Mouse (Mus musculus): ENCODE data around the gene Slc35a2. TPM values are rescaled to one million over a fixed set of nuclear protein-coding genes. Genes with fewer than 3 reads are reported as not detected.
"Not testable (repeated sequence)": the region's sequence is repeated elsewhere in the genome, so short reads cannot be mapped to it uniquely, and the experiment has no call there.

Slc35a2 gene
- polyA plus RNA-seq, 1 experiment: 86.0 TPM

DNA sequence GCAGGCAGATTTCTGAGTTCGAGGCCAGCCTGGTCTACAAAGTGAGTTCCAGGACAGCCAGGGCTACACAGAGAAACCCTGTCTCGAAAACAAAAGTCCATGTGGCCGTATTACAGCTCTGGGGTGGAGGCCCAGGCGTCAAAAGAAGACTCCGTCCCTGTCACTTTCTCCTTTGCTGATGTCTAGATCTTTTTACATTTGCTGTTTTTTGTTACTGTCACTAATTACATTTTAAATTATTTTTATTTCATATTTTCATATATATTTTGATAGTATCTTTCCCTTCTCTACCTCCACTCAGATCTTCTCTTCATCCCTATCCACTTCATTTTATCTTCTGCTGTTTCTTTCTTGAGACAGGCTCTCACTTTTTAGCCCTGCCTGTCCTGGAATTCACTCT lies 23.9 kb downstream of the Slc35a2 start, which contains the start of gene Gm10491:
Gene Gm10491 (minus strand): TSS at position 101 of the 400 bp plus-strand sequence.
- no peak for DNase-seq (ENCODE audit: low read depth)

DNA sequence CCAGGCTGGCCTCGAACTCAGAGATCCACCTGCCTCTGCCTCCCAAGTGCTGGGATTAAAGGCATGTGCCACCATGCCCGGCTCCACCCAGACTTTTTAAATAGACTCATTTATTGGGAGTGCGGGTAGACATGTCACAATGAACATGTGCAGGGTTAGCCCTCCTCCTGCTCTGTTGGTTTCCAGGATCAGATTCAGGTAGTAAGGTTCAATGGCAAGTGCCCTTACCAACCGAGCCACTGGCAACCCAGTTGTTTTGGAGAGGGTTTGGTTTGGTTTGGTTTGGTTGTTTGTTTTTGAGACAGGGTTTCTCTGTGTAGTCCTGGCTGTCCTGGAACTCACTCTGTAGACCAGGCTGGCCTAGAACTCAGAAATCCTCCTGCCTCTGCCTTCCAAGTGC lies 25.4 kb downstream of the Slc35a2 start, which contains the start of gene Gm10490:
Gene Gm10490 (plus strand): TSS at position 301 of the 400 bp plus-strand sequence.
- DNase-seq (ENCODE audit: low read depth): not testable (repeated sequence)

DNA sequence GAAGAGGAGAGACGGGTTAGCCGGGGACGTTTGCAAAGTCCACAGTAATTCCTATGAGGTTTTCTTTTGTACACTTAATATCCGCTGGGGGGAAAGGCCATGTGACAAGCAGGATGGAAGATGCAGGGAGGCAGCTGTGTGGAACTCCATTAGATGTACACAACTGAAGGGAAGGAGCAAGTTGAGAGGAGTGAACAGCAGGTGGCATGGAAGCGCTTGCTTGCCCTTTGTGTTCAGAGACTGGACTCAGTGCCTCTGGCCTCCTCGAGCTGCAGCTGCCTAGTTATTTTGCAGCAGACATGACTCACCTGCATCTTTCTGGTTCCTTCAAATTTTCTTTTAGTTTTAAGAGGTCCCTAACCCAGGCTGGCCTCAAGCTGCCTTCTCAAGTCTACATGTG lies 26.6 kb downstream of the Slc35a2 start:
- DNase-seq (ENCODE audit: low read depth): no peak

DNA sequence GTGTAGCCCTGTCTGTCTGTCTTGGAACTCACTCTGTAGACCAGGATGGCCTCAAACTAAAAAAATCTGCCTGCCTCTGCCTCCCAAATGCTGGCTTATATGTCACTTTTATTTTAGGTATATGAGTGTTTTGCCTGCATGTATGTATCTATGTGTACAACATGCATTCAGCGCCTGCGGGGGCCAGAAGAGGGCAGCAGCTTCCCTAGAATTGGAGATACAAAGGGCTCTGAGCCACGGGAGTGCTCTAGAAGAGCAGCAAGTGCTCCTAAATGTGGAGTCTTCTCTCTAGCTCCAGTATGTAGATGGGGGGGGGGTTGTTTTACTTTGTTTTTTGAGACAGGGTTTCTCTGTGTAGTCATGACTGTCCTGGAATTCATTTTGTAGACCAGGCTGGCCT lies 31.8 kb downstream of the Slc35a2 start:
- DNase-seq (ENCODE audit: low read depth): not testable (repeated sequence)

DNA sequence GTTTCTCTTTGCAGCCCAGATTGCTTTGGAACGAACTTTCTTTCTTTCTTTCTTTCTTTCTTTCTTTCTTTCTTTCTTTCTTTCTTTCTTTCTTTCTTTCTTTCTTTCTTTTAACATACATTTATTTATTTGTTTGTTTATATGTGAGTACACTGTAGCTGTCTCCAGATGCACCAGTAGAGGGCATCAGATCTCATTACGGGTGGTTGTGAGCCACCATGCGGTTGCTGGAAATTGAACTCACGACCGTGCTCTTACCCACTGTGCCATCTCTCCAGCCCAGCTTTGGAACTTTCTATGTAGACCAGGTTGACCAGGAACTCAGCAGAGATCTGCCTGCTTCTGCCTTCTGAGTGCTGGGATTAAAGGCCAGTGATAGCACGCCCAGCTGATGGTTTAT lies 34.1 kb downstream of the Slc35a2 start:
- not testable (repeated sequence) for DNase-seq (ENCODE audit: low read depth)

DNA sequence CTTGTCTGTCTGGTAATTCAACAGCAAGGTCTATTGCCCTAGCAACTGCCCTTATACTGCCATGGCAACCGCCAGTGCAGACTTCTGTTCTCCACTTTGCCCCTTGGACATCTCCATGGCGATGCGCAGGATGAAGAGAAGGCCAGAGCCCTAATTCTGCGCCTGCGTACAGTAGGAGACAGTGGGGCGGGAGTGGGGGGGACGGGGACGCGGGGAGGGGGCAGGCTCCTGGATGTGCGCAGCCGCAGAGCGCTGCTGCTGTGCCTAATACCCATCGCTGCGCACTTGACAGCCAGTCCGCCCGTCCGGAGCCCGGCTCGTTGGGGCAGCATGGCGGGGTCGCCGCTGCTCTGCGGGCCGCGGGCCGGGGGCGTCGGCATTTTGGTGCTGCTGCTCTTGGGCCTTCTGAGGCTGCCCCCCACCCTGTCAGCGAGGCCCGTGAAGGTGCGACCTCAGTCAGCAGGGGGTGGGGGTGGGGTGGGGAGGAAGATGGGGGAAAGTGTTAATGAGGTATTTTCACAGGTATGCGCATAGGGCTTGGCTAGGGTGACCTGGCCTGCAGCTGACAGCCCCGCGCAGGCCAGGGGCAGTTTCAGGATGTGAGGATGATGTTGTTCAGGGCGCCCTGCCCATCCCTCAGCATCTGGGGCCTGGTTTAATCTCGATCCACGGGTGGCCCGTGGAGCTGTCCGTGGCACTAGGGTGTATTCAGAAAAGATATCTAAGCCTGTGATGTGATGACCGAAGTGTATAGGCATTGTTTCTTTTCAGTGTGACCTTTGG lies 36.0 kb downstream of the Slc35a2 start, which contains the start of gene Pcsk1n:
Gene Pcsk1n (plus strand): TSS at position 222 of the 783 bp plus-strand sequence.
- DNase-seq (ENCODE audit: low read depth): no peak

DNA sequence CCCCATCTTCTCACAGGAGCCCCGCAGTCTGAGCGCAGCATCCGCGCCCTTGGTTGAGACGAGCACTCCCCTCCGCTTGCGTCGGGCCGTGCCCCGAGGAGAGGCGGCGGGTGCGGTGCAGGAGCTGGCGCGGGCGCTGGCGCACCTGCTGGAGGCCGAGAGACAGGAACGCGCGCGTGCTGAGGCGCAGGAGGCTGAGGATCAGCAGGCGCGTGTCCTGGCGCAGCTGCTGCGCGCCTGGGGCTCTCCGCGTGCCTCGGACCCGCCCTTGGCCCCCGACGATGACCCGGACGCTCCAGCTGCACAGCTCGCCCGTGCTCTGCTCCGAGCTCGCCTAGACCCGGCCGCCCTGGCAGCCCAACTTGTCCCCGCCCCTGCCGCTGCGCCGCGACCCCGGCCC lies 38.2 kb downstream of the Slc35a2 start:
- DNase-seq (ENCODE audit: low read depth): no peak

DNA sequence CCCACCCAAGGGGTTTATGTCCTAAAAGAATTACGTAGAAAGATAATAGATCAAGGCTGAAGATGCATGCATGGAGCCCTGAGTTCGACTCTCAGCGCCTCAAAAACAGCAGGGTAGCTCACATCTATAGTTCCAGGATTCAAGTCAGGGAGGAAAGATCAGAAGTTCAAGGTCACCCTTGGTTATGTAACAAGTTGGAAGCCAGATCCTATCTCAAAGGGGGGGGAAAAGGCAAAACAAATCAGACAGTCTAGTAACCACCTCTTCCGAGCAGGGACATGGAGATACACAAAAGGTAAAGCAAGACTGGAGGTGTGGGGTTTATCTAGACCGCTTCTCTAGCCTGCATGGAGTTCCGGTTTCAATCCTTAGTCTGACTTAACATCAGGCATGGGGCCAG lies 42.4 kb downstream of the Slc35a2 start:
- DNase-seq (ENCODE audit: low read depth): no peak

DNA sequence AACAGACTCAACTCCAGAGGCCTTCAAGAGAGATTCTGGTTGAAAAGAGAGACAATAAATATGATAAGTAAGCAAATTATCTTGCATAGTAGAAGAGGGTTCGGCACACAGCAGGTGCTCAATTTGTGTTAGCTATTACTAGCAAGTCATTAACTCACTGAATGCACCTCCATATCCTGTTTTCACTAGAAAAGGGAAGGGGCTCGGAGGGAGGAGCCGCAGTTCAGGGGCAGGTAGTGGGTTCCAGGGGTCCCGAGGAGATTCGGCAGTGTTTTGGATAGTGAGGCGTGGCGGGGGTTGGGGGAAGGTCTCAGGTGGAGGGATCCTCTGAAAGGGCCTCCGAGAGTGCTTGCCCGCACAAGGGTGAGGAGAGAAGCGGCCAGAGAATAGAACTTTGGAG lies 43.3 kb downstream of the Slc35a2 start:
- no peak for DNase-seq (ENCODE audit: low read depth)

DNA sequence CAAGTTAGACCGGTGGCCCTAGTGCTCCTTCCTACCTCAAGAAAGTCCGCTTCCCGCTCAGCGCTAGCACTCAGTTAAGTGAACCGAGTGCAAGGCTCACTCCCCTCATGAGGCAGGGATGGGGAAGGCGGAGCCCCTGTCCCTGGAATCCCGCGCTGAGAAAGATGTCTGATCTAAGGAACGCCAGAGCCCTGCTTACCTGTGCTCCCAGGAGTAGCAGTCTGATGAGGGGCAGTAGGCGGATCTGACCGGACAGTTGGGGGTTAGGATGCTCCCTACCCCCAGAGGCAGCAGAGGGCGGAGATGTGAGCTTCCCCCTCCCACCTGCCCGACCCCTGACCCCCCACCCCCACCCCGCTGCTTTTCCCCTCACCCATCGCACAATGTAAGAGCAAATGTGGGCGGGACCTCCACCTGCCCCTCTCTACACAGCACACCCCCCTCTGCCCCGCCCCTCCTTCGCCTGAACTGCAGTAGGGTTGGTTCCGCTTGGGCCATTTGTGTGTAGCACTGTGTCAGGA lies 44.5 kb downstream of the Slc35a2 start, which contains the start of gene Eras:
Gene Eras (minus strand): TSS at position 338 of the 521 bp plus-strand sequence.
- no peak for DNase-seq (ENCODE audit: low read depth)

DNA sequence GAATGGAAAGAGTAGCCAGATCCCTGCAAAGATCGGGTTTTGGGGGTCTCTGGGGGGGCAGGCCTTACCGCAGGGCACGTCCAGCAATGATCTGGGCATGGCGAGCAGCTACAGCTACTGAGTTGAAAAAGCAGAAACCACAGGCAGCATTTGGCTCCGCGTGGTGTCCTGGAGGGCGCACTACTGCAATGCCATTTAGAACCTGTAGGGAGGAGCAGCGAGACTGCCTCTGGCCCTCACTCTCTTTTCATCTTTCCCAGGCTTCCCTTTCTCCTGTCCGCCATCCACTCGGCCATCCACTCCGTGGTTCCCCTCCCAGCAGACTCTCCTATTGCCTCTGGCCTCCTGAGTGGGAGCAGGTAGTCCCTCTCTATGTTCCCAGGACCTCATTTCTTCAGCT lies 53.0 kb downstream of the Slc35a2 start:
- DNase-seq (ENCODE audit: low read depth): no peak

DNA sequence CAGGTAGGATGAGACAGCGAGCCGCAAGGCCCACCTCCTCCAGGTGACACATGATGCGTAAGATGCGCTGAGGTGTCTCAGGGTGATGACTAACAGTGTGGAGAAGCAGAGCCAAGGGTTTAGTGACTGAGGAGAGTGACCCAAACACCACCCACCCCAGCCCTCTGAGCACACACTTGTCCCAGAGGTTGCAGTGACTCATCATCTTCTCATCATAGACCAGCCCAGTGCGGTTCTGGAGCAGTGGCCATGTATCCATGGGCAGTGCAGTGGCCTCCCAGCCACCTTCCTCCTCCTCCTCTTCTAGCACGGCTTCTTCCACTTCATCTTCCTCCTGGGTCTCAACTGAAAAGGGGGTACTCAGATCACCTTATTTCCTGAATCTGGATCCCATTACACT lies 53.8 kb downstream of the Slc35a2 start:
- no peak for DNase-seq (ENCODE audit: low read depth)

Other genes with a start within 250 kb of the Slc35a2 start
- 4.7 and 13.6 TPM in 2 replicates for gene Syp, start 245.6 kb upstream of the Slc35a2 start, polyA plus RNA-seq (2012; rRNA removed)
- gene Prickle3, start 226.8 kb upstream of the Slc35a2 start, polyA plus RNA-seq (2012; rRNA removed): 21.3 and 23.1 TPM in 2 replicates
- 425 and 457 TPM in 2 replicates for gene Plp2, start 212.6 kb upstream of the Slc35a2 start, polyA plus RNA-seq (2012; rRNA removed)
- 3.6 and 5.5 TPM in 2 replicates for gene Magix, start 202.8 kb upstream of the Slc35a2 start, polyA plus RNA-seq (2012; rRNA removed)
- gene Gpkow, start 186.9 kb upstream of the Slc35a2 start, polyA plus RNA-seq (2012; rRNA removed): 10.3 and 10.4 TPM in 2 replicates
- gene Wdr45, start 169.7 kb upstream of the Slc35a2 start, polyA plus RNA-seq (2012; rRNA removed): 75.7 and 96.4 TPM in 2 replicates
- gene Gm45208, start 161.8 kb upstream of the Slc35a2 start, polyA plus RNA-seq (2012; rRNA removed): 0.32 TPM in 1 of 2 replicates, not detected in the other
- gene Praf2, start 155.6 kb upstream of the Slc35a2 start, polyA plus RNA-seq (2012; rRNA removed): 20.9 TPM in 2 replicates
- gene Ccdc120, start 133.1 kb upstream of the Slc35a2 start, polyA plus RNA-seq (2012; rRNA removed): 16.7 and 23.1 TPM in 2 replicates
- 38.8 and 54.6 TPM in 2 replicates for gene Tfe3, start 121.5 kb upstream of the Slc35a2 start, polyA plus RNA-seq (2012; rRNA removed)
- 29.8 and 32.7 TPM in 2 replicates for gene Gripap1, start 94.3 kb upstream of the Slc35a2 start, polyA plus RNA-seq (2012; rRNA removed)
- gene Kcnd1, start 61.7 kb upstream of the Slc35a2 start, polyA plus RNA-seq (2012; rRNA removed): 9.9 and 10.7 TPM in 2 replicates
- 24.3 and 44.1 TPM in 2 replicates for gene Otud5, start 42.7 kb upstream of the Slc35a2 start, polyA plus RNA-seq (2012; rRNA removed)
- 18.2 and 21.4 TPM in 2 replicates for gene Pim2, start 5.8 kb upstream of the Slc35a2 start, polyA plus RNA-seq (2012; rRNA removed)
- 49.8 and 52.7 TPM in 2 replicates for gene Pqbp1, start 15.2 kb downstream of the Slc35a2 start, polyA plus RNA-seq (2012; rRNA removed)
- gene Timm17b, start 15.3 kb downstream of the Slc35a2 start, polyA plus RNA-seq (2012; rRNA removed): 32.4 and 38.3 TPM in 2 replicates
- gene Gm10491, start 23.8 kb downstream of the Slc35a2 start, polyA plus RNA-seq (2012; rRNA removed): not detected in 2 replicates
- gene Gm10490, start 25.5 kb downstream of the Slc35a2 start, polyA plus RNA-seq (2012; rRNA removed): not detected in 2 replicates
- 0.97 and 1.3 TPM in 2 replicates for gene Pcsk1n, start 35.8 kb downstream of the Slc35a2 start, polyA plus RNA-seq (2012; rRNA removed)
- gene Eras, start 44.6 kb downstream of the Slc35a2 start, polyA plus RNA-seq (2012; rRNA removed): 0.16 TPM in 1 of 2 replicates, not detected in the other
- 179 and 264 TPM in 2 replicates for gene Hdac6, start 63.9 kb downstream of the Slc35a2 start, polyA plus RNA-seq (2012; rRNA removed)
- gene Gata1, start 94.0 kb downstream of the Slc35a2 start, polyA plus RNA-seq (2012; rRNA removed): 0.13 and 0.16 TPM in 2 replicates
- gene Glod5, start 134.5 kb downstream of the Slc35a2 start, polyA plus RNA-seq (2012; rRNA removed): 0.22 and 0.31 TPM in 2 replicates
- gene Suv39h1, start 190.7 kb downstream of the Slc35a2 start, polyA plus RNA-seq (2012; rRNA removed): 16.0 and 16.5 TPM in 2 replicates
- 7.8 and 9.5 TPM in 2 replicates for gene Was, start 206.5 kb downstream of the Slc35a2 start, polyA plus RNA-seq (2012; rRNA removed)
- gene Wdr13, start 248.9 kb downstream of the Slc35a2 start, polyA plus RNA-seq (2012; rRNA removed): 93.8 and 104 TPM in 2 replicates

Measured in gonadal fat pad, adult 2 months (tissue).